Mouse (Mus musculus) left cerebral cortex, adult 18-20 months (tissue): ENCODE measurements around the gene Rasgef1b. TPM values are rescaled to one million over a fixed set of nuclear protein-coding genes. Genes with fewer than 3 reads are reported as not detected.
A peak's percentile ranks its signal among the peaks of the same experiment; 100 is the strongest.

Experiments
- DNase-seq, 2 experiments: peaks; one replicate each; pipeline ENCODE4 v3.0.0; 2021 to 2022; ENCODE audit warnings: low spot score in 2 of 2, mixed read lengths in 1 of 2
- total RNA-seq, 2 experiments: library from RNA; stranded (reverse); gene quantifications; 2 replicates each; pipeline ENCODE4 v1.2.3; 2021

Gene Rasgef1b
- total RNA-seq, 2 experiments from 2014 or later: 73.6 to 73.8 TPM

DNA sequence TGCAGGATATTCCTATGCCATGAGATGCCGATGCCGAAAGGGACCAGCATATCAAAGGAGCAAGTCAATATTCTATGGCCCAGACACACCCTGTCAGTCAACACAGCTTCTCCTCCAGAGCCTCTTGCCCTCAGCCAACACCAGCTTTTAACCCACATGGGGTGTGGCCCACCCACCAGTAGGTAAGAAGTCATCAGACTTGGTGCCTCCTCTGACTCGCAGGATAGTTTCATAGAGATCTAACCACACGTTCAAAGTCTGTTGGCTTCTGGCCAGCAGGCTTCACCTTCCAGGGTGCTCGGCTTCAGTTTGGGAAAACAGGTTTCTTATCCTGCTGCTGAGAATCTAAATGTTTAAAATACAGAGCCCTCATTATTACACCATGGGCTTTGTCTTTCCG is 399.8 kb downstream of the Rasgef1b start:
- no peak for DNase-seq

DNA sequence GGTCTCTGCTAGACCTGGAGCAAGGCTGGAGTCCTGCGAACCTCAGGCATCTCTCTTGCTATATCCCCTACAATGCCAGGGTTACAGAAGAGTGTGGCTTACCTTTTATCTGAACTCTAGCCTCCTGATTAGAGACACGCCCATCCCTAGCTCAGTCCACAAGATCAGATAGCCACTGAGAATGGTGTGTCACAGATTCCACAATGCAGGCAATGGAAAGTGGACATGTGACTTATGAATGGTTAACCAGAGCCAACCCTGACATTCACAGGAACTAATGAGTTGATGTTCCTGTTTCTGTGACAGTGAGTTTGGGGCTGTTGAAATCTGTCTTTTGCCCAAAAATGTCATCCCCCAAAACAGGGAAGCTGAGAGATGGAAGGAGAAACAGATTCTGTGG is 401.8 kb downstream of the Rasgef1b start:
- DNase-seq: no peak

DNA sequence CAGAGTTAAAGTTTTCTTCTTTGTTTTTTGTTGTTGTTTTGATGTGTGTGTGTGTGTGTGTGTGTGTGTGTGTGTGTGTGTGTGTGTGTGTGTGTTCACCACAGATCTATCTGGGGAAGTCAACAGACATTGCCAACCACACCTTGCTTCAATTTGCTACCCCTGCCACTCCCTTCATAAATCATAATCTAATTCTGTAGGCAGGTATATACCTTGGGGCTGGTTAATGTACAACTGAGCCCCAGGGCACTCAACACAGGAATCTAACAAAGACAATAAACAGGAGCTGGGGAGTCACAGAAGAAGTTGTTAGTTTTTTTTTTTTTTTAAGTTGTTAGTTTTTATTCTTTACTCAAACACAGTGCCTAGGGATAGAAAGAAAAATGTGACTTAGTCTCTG is 403.6 kb downstream of the Rasgef1b start:
- DNase-seq: no peak

DNA sequence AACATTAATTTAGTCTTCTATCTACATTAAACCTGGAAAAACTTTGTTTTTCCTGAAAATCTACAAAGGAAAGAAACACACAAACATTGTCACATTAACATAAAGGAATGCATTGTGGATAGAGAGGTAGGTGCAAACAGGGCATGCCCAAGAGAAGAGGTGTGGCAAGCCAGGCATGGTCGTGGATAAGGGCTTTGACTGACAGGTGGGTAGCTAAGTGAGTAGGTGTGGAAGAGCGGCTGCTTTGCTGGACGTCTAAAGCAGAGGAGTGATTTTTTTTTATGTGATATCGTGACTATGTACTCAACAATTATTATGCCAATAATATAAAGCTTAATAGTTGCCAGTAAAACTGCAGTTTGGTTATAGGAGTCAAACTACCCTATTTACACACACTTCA is 408.1 kb downstream of the Rasgef1b start:
- DNase-seq: no peak

DNA sequence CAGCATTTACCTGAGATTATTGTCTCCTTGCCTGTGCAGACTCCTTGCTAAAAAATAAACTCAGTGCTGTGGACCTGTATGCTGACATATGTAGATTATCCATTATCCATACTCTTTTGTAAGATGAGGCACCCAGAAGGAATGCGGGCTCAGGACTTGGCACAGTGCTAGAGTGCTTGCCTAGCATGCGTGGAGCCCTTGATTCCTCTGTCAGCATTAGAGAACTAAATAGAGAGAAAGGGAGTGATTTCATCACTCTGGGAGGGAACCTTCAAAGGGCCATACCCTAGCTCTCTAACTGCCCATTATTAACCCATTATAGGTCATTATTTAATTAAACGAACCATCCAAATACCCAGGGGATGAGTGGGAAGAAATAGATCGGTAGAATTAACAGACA is 430.9 kb downstream of the Rasgef1b start:
- DNase-seq: no peak

DNA sequence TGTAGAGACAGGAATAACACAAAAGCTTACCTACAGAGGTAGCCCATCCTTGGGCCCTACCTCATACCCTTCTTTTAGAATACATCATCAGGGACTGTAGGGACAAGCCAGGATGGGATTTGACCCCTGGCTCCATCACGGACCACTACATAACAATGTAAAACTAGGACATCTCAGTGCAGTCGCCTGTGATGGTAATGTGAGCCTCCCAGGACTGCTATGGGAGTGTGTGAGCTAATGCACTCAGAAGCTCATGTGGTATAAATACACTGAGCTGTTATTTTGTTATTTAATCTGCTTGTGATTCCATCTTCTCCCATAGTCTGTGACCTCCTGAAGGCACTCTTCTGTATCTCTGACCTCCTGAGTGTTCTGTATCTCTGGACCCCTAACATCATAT is 432.5 kb downstream of the Rasgef1b start:
- no peak for DNase-seq

DNA sequence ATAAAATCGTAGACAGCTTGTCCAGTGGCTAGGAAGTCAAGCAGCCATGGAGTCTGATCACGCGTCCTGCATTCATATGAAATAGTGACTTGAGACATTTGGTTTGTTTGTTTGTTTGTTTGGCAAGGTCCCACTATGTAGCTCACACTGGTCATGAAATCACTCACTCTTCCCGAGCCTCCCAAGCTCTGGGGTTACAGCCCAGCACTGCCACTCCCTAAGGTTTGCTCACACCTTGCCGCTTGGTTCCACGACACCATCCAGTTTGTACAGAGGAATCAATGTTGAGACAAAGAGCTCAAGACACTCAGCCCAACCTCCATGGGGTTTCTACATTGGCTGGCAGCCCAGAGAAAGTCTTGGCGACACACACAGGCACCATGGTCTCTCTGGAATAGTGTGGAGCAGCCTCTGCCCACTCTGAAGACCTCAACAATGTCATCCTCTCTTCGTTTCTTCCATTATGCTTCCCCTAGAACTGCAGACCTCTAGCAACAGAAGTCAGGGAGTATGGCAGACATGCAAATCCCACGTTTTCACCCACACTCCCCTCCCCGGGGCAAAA is 436.5 kb downstream of the Rasgef1b start:
- DNase-seq: peak in 1 of 2 experiments; percentile 11

DNA sequence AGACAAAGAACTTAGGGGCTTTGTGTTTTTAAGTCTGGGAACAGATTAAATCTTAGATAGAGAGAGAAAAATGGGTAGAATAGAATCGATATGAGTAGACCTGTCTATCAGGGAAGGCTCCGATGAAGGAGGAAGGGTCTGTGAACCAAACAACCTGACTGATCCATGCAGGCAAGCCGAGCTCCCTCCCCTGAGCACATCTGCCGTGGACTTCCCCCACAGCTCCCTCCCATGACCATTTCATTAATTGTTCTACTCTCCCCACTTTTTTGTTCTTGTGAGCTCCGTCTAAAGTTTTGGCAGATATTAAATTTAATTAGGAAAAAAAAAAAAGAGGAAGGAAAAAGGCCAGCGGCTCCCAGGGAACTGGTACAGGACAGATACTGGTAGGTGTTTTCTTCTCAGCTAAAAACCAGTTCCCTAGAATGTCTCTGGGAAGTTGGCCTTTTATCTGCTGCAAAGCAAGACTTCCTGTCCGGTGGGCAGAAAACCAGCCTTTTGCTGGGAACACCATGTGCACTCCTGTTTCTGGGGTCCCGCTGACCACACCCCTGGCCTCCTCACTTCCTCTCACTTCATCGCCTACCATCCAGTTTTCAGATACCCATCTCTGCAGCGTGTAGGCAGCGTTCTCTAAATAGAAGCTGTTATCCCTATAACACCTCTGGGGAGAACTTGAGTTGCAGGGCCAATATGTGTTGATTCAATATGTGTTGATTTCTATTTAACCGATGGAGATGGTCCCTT is 437.6 kb downstream of the Rasgef1b start:
- DNase-seq: no peak

DNA sequence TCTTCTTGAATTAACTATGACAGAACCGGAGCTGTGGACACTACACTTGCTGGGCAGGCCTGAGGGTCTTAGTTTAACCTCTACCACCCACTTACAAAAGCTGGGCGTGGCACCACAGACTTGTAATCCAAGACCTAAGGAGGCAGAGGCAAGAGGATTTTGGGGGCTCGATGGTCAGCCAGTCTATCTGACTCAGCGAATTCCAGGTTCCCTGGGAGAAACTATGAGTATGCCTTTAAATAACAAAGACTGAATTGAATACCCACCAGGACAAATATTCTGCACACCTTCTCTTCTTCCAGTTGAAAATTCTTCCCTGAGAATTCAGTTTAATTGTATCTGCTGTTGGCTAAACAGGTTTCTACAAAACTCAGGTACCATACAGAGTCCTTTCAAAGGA is 440.6 kb downstream of the Rasgef1b start:
- no peak for DNase-seq

DNA sequence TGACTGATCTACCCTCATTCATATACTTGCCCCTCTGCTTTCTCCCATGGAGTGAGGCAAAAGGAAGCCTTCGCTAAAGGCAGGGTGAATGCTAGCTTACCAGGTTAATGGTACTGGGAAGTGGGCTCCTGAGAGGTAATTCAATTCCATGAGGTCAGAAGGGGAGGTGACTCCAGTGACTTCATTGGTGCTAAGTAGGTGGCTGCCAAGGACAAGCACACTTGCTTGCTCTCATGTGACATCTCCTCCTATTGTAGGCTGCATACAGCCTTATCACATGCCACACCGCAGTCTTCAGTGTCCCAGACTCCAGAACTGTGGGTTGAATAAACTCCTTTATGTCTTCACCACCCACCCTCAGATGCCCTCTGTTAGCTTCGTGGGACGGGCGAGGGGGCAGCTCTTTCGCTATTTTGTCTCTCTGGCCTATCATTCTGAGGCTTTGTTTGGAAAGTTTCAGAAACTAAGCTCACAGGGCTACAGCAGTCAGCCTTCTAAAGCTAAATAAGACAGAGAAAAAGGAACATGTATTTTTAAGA is 441.1 kb downstream of the Rasgef1b start:
- peak; percentile 20 to 28 for DNase-seq

DNA sequence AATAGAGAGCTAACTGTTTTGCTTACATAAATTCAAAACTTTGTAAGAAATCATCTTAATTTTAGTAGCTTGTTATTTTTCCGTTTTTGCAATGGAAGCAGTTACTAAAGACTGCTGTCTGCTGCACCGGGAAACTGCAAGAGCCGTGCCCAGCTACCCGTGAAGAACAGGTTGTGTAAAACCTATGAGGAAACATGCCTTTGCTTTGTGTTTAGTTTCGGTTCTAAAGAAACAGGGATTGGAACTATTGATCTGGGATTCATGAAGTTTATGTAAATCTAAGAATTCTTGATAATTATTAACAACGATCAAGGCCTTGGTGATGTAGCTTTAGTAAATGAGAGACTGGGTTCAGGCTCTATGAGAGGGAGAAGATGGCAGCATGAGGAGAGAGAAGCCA is 442.3 kb downstream of the Rasgef1b start:
- no peak for DNase-seq

DNA sequence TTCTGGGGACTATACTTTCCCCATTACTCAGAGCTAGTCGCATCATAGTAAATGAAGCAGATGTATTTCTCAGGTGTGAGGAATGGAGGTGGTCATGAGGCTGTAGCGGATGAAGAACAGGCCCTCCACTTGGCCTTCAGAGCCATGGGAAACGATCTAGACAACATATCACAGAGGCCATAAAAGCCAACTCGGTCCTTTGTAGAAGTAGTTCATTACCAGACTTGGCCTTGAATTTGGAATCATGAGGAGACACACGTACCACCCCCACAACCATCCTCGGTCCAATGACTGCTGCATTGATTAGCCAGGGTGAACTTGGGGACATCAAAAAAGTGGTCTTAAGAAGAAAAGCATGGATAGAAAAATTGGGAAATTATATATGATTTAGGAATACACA is 442.8 kb downstream of the Rasgef1b start:
- DNase-seq: no peak

DNA sequence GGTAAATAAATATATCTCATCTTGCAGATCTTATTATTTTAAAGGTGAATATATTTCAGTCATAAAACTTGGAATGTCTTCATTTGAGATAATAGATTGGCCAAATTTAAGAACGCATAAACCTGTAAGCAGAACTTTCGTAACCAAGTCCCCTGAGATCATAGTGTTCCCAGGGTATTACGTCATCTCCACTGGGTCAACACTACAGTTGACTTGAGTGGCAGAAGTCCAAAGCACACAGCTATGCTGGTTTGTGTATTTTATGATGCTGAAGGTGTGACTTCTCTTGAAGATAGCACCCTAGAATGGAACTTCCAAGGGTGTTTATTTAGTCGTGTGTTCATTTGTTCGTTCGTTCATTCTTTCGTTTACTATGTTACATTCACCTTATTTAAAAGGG is 444.5 kb downstream of the Rasgef1b start:
- no peak for DNase-seq

DNA sequence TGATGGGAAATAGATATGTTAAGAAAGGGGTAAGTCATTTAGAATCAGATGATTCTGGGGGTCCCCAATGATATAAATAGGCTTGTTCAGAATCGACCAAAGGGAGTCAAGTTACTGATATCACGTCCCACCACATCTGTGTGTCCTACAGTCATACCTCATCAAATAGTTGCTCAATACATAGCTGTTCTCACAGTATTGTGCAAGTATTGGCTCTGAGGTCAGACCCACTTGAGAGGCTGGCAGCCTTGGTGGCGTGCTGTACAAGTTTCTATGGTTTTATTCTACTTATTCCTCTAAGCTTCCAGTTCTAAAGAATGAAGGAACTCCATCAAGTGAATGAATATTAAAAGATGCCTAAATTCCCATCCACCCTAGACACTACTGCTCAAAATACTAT is 445.2 kb downstream of the Rasgef1b start:
- no peak for DNase-seq

DNA sequence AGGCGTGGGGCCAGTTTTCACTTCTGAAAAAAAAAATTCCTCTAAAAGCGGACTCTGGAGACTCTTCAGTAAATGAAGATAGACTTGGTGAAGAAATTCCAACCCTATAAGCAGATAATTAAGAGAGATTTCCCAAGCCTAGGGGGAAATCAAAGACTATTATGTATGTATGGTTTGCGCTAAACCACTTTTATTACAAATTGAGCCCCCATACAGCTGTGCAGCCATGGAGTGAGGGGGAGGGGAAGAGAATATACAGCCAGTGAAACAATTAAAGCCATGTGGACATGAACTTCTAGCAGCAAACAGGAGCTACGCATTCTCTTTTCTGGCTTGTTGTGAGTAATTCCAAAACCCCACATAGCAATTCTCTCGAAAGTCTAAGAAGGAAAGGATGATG is 448.3 kb downstream of the Rasgef1b start:
- DNase-seq: no peak

DNA sequence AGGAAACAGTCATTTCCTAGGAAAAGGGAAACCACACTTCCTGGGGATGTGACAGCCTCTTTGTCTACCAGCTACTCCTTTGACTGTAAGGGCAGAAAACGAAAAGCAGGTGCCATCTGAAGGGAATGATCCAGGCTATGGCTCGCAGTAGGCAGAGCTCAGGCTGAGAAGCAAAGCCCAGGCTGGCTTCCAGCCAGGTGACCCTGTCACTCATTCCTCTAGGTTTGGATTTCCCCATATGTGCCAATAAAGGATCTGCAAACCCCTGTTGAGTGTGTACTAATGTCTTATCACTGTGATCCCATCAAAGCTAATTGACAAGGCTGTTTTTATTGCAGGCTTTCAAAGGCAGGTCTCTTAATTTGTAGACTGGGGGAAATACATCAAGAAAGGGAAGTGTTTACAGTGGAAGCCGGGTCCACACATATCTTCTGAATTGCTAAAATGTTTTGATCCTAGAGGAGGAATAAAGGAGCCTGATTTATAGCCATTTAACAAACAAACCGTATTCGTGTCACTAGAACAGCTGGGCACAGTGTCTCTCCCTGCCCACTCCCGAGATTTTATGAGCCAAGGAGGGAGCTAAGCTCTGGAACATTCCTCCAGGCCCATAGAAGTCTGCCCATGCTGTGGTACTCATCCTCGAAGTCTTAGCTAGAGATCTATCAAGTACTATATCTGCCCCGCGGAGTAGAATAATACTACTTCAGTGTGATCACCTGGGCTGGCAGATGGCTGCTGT is 449.7 kb downstream of the Rasgef1b start:
- DNase-seq: no peak

DNA sequence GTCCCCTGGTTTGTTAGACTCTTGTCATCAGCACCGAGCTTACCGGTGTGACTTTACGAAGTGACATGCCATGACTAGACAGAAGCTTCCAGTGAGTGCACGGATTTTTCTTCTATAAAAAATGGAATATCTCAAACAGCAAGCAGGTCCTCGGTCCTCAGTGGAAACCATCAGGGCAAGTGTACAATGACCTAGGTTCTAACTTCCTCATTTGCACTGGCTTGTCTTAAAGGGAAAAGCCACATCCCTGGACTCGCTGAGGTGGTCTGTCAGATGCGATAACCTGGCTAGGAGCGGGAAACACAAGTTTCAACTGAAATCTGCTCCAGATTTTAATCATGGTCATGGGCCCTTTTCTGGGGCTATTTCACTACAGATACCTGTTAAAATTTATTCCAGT is 450.5 kb downstream of the Rasgef1b start:
- no peak for DNase-seq

DNA sequence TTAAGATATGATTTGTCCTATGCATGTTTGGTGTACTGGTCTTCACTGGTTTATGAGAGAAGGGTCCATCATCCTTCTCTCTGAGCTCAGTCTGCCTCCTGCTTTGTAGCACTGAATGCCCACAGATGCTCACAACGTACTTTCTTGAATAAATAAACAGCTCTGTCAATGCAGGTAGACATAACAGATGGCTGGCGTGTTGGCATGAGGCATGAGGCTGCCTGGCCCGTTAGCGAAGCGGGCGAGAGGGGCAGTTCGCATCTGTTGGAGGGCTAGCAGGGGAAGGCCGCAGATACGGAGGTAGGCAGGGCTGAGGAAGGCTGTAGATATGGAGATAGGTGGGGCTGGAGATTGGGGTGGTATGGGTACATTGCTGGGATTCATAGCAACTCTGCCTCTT is 451.3 kb downstream of the Rasgef1b start:
- no peak for DNase-seq

DNA sequence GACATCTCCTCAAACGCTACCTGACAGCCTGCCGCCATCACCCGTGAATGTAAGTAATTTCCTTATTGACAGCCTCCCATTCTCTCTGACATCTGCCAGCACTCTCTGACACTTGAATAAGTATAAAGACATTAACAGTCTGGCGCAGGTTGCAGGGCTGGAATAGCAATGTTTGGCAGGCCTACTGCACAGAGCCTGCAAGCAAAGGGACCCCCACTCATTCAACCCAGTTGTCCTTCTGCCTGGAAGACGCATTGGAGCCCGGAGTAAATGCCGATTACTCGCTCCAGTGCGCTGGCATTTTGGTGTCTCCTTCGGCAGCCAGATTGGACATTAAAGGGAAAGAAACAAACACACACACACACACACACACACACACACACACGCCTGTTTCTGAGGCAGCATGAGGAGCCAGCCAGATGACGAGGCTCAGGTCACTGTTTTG is 454.7 kb downstream of the Rasgef1b start:
- DNase-seq: peak in 1 of 2 experiments; percentile 9

DNA sequence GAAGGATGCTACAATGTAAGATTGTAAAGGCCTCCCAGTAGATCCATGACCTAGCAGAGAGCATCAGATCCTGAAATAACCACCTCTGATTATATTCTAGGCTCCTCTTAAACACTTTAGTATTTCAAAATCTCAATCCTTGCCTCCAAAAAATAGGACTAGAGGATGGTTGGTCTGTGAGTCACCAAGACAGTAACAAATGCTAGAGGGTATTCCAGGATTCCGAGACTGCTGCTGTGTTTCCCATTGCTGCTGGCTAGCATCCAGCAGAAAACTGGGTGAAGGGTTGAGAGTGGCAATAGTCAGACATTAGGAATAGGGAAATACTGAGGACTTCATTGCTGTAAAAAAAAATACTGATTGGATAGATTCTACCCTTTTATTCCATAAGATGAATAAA is 457.3 kb downstream of the Rasgef1b start:
- peak in 1 of 2 experiments; percentile 10 for DNase-seq

DNA sequence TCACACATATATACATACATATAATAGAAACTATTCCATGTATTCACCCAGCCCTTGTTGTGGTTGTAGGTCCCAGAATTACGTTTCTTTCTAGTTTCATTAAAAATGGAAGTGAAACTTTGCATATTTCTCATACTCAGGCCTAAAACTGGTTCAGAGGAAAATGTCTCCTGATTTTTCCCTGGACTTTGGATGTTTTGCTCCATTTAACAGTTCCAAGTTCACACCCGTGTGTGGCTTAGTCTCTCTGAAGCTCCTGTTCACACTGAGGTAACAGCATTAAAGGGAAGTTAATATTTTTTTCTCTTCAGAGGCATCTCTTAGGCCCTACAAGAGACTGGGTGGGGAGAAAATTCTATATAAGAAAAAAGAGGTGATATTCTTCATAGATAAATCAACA is 459.7 kb downstream of the Rasgef1b start:
- DNase-seq: no peak

DNA sequence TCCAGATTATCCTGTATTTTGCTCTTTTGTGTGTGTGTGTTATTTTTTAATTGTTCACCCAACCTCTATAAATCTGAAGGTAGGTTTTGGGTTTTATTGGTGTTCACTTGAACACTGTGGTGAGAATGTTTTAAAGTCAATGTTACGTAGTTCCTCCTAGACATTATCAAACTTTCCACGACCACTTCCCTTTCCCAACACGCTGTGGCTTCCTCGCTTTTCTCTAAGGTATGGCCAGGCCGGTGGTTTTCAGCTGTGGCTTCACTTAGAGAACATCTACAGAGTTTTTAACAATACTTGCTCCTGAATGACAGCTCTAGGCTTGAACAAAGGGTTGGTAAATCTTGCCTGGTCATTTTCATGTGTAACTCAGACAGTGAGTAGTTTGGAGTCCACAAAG is 461.5 kb downstream of the Rasgef1b start:
- DNase-seq: no peak
